Mouse (Mus musculus) heart, embryonic 12.5 days (tissue): ENCODE results near the gene Pid1. TPM values are rescaled to one million over a fixed set of nuclear protein-coding genes. Genes with fewer than 3 reads are reported as not detected.

ENCODE experiments used
- ATAC-seq: fragments of 200-750 bp; cut with Nextera tagmentation; 2 replicates; pipeline ENCODE4 v1.8.0; 2017; ENCODE audit warnings: moderate TSS enrichment, moderate library complexity; ENCODE audit not compliant: insufficient number of reproducible peaks, low FRiP score
- H3K27ac ChIP-seq: fragments of 300-500 bp; sonication (generic); 2 replicates; pipeline ENCODE4 v1.5.1; 2016; ENCODE audit warnings: mild to moderate bottlenecking, moderate library complexity; ENCODE audit not compliant: poor library complexity, severe bottlenecking
- H3K27me3 ChIP-seq: fragments of 300-500 bp; sonication (generic); replicated peaks from 2 replicates; pipeline ENCODE4 v1.6.1; 2016; ENCODE audit warnings: mild to moderate bottlenecking, moderate library complexity
- H3K36me3 ChIP-seq: fragments of 300-500 bp; sonication (generic); 2 replicates; pipeline ENCODE4 v1.6.1; 2016; ENCODE audit warnings: mild to moderate bottlenecking, moderate library complexity
- H3K4me1 ChIP-seq: fragments of 300-500 bp; sonication (generic); replicated peaks from 2 replicates; pipeline ENCODE4 v1.6.1; 2016; ENCODE audit warnings: mild to moderate bottlenecking
- H3K4me2 ChIP-seq: fragments of 300-500 bp; sonication (generic); 2 replicates; pipeline ENCODE4 v1.6.1; 2016; ENCODE audit warnings: mild to moderate bottlenecking, moderate library complexity
- H3K4me3 ChIP-seq: fragments of 300-500 bp; sonication (generic); 2 replicates; pipeline ENCODE4 v1.5.1; 2016; ENCODE audit warnings: mild to moderate bottlenecking
- H3K9ac ChIP-seq: fragments of 300-500 bp; sonication (generic); 2 replicates; pipeline ENCODE4 v1.6.1; 2016; ENCODE audit warnings: mild to moderate bottlenecking, moderate library complexity
- H3K9me3 ChIP-seq: fragments of 300-500 bp; sonication (generic); replicated peaks from 2 replicates; pipeline ENCODE4 v1.6.1; 2016; ENCODE audit warnings: mild to moderate bottlenecking, moderate library complexity
- WGBS: fragments of 180-500 bp; shearing (Covaris S2); methylation state at CpG from one replicate; pipeline ENCODE4 v1.1.7; 2016; 5-methylcytosine and 5-hydroxymethylcytosine counted together
- polyA plus RNA-seq: library from polyadenylated mRNA; unstranded; fragments of >200 nt; fragmentation: Nextera tagmentation; extraction: Ambion mirVana; gene quantifications from 2 replicates; pipeline ENCODE4 v1.2.1, GENCODE M21; 2016

Gene Pid1
- polyA plus RNA-seq: 7.6 and 8.5 TPM in 2 replicates

GRCm38 (mm10) chr1:84363967-84364366, at the start of gene Pid1:
Gene Pid1 (minus strand): TSS chr1:84364180.
- no peak within 1 kb of the TSS for H3K27ac ChIP-seq
- H3K4me2 ChIP-seq: no peak within 1 kb of the TSS
- no peak within 1 kb of the TSS for H3K4me3 ChIP-seq
- no peaks in the 10 kb centered on the region for H3K4me1 ChIP-seq
- H3K9ac ChIP-seq: no peak within 1 kb of the TSS
- no peaks in the 10 kb centered on the region for H3K9me3 ChIP-seq
- no peaks in the 10 kb centered on the region for H3K27me3 ChIP-seq
- no peaks in the 10 kb centered on the region for H3K36me3 ChIP-seq
- no peak for ATAC-seq
- WGBS: 80% methylated on average over 8 of the region's 8 CpGs

GRCm38 (mm10) chr1:84409514-84409913, 45.5 kb upstream of the Pid1 start:
- Histone ChIP-seq H3K27me3 (no peaks in the 10 kb centered on the region), H3K9me3 (no peaks in the 10 kb centered on the region), H3K4me2 (no peak overlapping the region), H3K4me1 (peaks cover 8% of the 10 kb centered on the region), H3K4me3 (no peak overlapping the region), H3K36me3 (no peaks in the 10 kb centered on the region), H3K9ac (no peak overlapping the region), H3K27ac (no peak overlapping the region)
- WGBS: 72% methylated on average over 2 of the region's 2 CpGs
- no peak for ATAC-seq

GRCm38 (mm10) chr1:84408873-84409272, 44.9 kb upstream of the Pid1 start:
- Histone ChIP-seq H3K27me3 (no peaks in the 10 kb centered on the region), H3K36me3 (no peaks in the 10 kb centered on the region), H3K27ac (no peak overlapping the region), H3K9ac (no peak overlapping the region), H3K4me3 (no peak overlapping the region), H3K4me1 (peaks cover 13% of the 10 kb centered on the region), H3K9me3 (no peaks in the 10 kb centered on the region), H3K4me2 (no peak overlapping the region)
- no peak for ATAC-seq
- 86% methylated on average over 2 of the region's 2 CpGs for WGBS

- Histone ChIP-seq H3K36me3 (no peaks in the 10 kb centered on the region), H3K27ac (no peak overlapping the region), H3K9ac (no peak overlapping the region), H3K4me1 (peaks cover 13% of the 10 kb centered on the region), H3K27me3 (no peaks in the 10 kb centered on the region), H3K9me3 (no peaks in the 10 kb centered on the region), H3K4me2 (no peak overlapping the region), H3K4me3 (no peak overlapping the region)
- 64% methylated on average over 4 of the region's 4 CpGs for WGBS
- no peak for ATAC-seq
Observed at GRCm38 (mm10) chr1:84406891-84407290, 42.9 kb upstream of the Pid1 start.

GRCm38 (mm10) chr1:84405551-84406290, 41.7 kb upstream of the Pid1 start:
- Histone ChIP-seq H3K27ac (no peak overlapping the region), H3K36me3 (no peaks in the 10 kb centered on the region), H3K4me2 (no peak overlapping the region), H3K9ac (no peak overlapping the region), H3K27me3 (no peaks in the 10 kb centered on the region), H3K9me3 (no peaks in the 10 kb centered on the region), H3K4me1 (peaks cover 13% of the 10 kb centered on the region), H3K4me3 (no peak overlapping the region)
- 83% methylated on average over 5 of the region's 5 CpGs for WGBS
- ATAC-seq: no peak

GRCm38 (mm10) chr1:84404880-84405279, 40.9 kb upstream of the Pid1 start:
- Histone ChIP-seq H3K27me3 (no peaks in the 10 kb centered on the region), H3K9me3 (no peaks in the 10 kb centered on the region), H3K4me1 (peaks cover 13% of the 10 kb centered on the region), H3K27ac (no peak overlapping the region), H3K36me3 (no peaks in the 10 kb centered on the region), H3K9ac (no peak overlapping the region), H3K4me3 (no peak overlapping the region), H3K4me2 (no peak overlapping the region)
- ATAC-seq: peak; percentile 36; the same call in 1 of the 2 replicates
- 27% methylated on average over 12 of the region's 12 CpGs for WGBS

- no peak overlapping the region for H3K27ac ChIP-seq
- 46% methylated on average over 1 of the region's 1 CpGs for WGBS
- peaks cover 13% of the 10 kb centered on the region for H3K4me1 ChIP-seq
- ATAC-seq: no peak
- H3K9me3 ChIP-seq: no peaks in the 10 kb centered on the region
- H3K4me3 ChIP-seq: no peak overlapping the region
- no peaks in the 10 kb centered on the region for H3K27me3 ChIP-seq
- no peak overlapping the region for H3K9ac ChIP-seq
- no peaks in the 10 kb centered on the region for H3K36me3 ChIP-seq
- H3K4me2 ChIP-seq: no peak overlapping the region
Observed at GRCm38 (mm10) chr1:84402154-84402553, 38.2 kb upstream of the Pid1 start.

- H3K4me1 ChIP-seq: peaks cover 7% of the 10 kb centered on the region
- ATAC-seq: no peak
- no peak overlapping the region for H3K9ac ChIP-seq
- no peaks in the 10 kb centered on the region for H3K9me3 ChIP-seq
- WGBS: 77% methylated on average over 3 of the region's 3 CpGs
- H3K27me3 ChIP-seq: no peaks in the 10 kb centered on the region
- H3K4me2 ChIP-seq: no peak overlapping the region
- H3K4me3 ChIP-seq: no peak overlapping the region
- H3K36me3 ChIP-seq: no peaks in the 10 kb centered on the region
- H3K27ac ChIP-seq: no peak overlapping the region
Observed at GRCm38 (mm10) chr1:84399671-84400070, 35.7 kb upstream of the Pid1 start.

GRCm38 (mm10) chr1:84399118-84399517, 35.1 kb upstream of the Pid1 start:
- Histone ChIP-seq H3K9ac (no peak overlapping the region), H3K9me3 (no peaks in the 10 kb centered on the region), H3K27ac (no peak overlapping the region), H3K4me1 (peaks cover 1% of the 10 kb centered on the region; the same call in 1 of the 2 replicates), H3K4me3 (no peak overlapping the region), H3K27me3 (no peaks in the 10 kb centered on the region), H3K4me2 (no peak overlapping the region), H3K36me3 (no peaks in the 10 kb centered on the region)
- WGBS: 80% methylated on average over 4 of the region's 4 CpGs
- no peak for ATAC-seq

- H3K4me1 ChIP-seq: no peaks in the 10 kb centered on the region
- no peaks in the 10 kb centered on the region for H3K27me3 ChIP-seq
- H3K4me2 ChIP-seq: no peak overlapping the region
- ATAC-seq: no peak
- H3K36me3 ChIP-seq: no peaks in the 10 kb centered on the region
- H3K4me3 ChIP-seq: no peak overlapping the region
- H3K27ac ChIP-seq: no peak overlapping the region
- H3K9me3 ChIP-seq: no peaks in the 10 kb centered on the region
- H3K9ac ChIP-seq: no peak overlapping the region
- 73% methylated on average over 3 of the region's 3 CpGs for WGBS
Observed at GRCm38 (mm10) chr1:84396787-84397186, 32.8 kb upstream of the Pid1 start.

GRCm38 (mm10) chr1:84395928-84396327, 31.9 kb upstream of the Pid1 start:
- Histone ChIP-seq H3K4me2 (no peak overlapping the region), H3K27ac (no peak overlapping the region), H3K27me3 (no peaks in the 10 kb centered on the region), H3K4me1 (no peaks in the 10 kb centered on the region), H3K4me3 (no peak overlapping the region), H3K36me3 (no peaks in the 10 kb centered on the region), H3K9ac (no peak overlapping the region), H3K9me3 (no peaks in the 10 kb centered on the region)
- ATAC-seq: no peak
- WGBS: 81% methylated on average over 8 of the region's 8 CpGs

GRCm38 (mm10) chr1:84390961-84391360, 27.0 kb upstream of the Pid1 start:
- ATAC-seq: no peak
- Histone ChIP-seq H3K9me3 (no peaks in the 10 kb centered on the region), H3K9ac (no peak overlapping the region), H3K27ac (no peak overlapping the region), H3K4me2 (no peak overlapping the region), H3K36me3 (no peaks in the 10 kb centered on the region), H3K4me3 (no peak overlapping the region), H3K4me1 (no peaks in the 10 kb centered on the region), H3K27me3 (no peaks in the 10 kb centered on the region)
- WGBS: 80% methylated on average over 4 of the region's 4 CpGs
